Mouse (Mus musculus) midbrain, postnatal 0 days (tissue): Measurements from ENCODE around the gene St5. TPM values are rescaled to one million over a fixed set of nuclear protein-coding genes. Genes with fewer than 3 reads are reported as not detected.
A peak's percentile ranks its signal among the peaks of the same experiment; 100 is the strongest.

Experiments used
- ATAC-seq: fragments of 200-750 bp; cut with Nextera tagmentation; 2 replicates; pipeline ENCODE4 v1.8.0; 2017; ENCODE audit warnings: moderate number of reproducible peaks, mild to moderate bottlenecking, moderate TSS enrichment, moderate library complexity; ENCODE audit not compliant: low FRiP score
- DNase-seq: peaks from one replicate; pipeline ENCODE4 v3.0.0-alpha.2; 2015; ENCODE audit warnings: low spot score
- H3K27ac ChIP-seq: fragments of 300-500 bp; sonication (generic); 2 replicates; pipeline ENCODE4 v1.5.1; 2014; ENCODE audit warnings: low read depth, mild to moderate bottlenecking, low read length, mixed read lengths
- H3K27me3 ChIP-seq: fragments of 300-500 bp; sonication (generic); 2 replicates; pipeline ENCODE4 v1.6.1; 2014; ENCODE audit warnings: low read length, control low read depth, mixed read lengths; ENCODE audit not compliant: insufficient read depth
- H3K36me3 ChIP-seq: fragments of 300-500 bp; sonication (generic); 2 replicates; pipeline ENCODE4 v1.6.1; 2014; ENCODE audit warnings: low read length, control low read depth, mixed read lengths; ENCODE audit not compliant: insufficient read depth
- H3K4me1 ChIP-seq: fragments of 300-500 bp; sonication (generic); 2 replicates; pipeline ENCODE4 v1.6.1; 2014; ENCODE audit warnings: mild to moderate bottlenecking, control low read depth, antibody characterized with exemption, low read length, mixed read lengths; ENCODE audit not compliant: insufficient read depth
- H3K4me2 ChIP-seq: fragments of 300-500 bp; sonication (generic); 2 replicates; pipeline ENCODE4 v1.6.1; 2014; ENCODE audit warnings: low read depth, mild to moderate bottlenecking, low read length, mixed read lengths; ENCODE audit not compliant: poor library complexity, severe bottlenecking
- H3K4me3 ChIP-seq: fragments of 300-500 bp; sonication (generic); 2 replicates; pipeline ENCODE4 v1.5.1; 2014; ENCODE audit warnings: low read depth, mild to moderate bottlenecking, low read length, moderate library complexity
- H3K9ac ChIP-seq: fragments of 300-500 bp; sonication (generic); replicated peaks from 2 replicates; pipeline ENCODE4 v1.6.1; 2014; ENCODE audit warnings: mild to moderate bottlenecking, low read length, moderate library complexity, mixed read lengths; ENCODE audit not compliant: poor library complexity, severe bottlenecking
- H3K9me3 ChIP-seq: fragments of 300-500 bp; sonication (generic); 2 replicates; pipeline ENCODE4 v1.6.1; 2016; ENCODE audit warnings: low read length, control low read depth
- CTCF ChIP-seq: IDR thresholded peaks from 2 replicates; pipeline ENCODE4 v1.5.1; 2016; ENCODE audit warnings: antibody characterized with exemption, mild to moderate bottlenecking
- WGBS: fragments of 180-500 bp; shearing (Covaris S2); extraction: QIAGEN DNeasy Blood & Tissue Kit; methylation state at CpG from one replicate; pipeline ENCODE4 v1.1.7; 2014; 5-methylcytosine and 5-hydroxymethylcytosine counted together
- polyA plus RNA-seq: library from polyadenylated mRNA; unstranded; fragments of >200 nt; fragmentation: Nextera tagmentation; extraction: Ambion mirVana; gene quantifications from 2 replicates; pipeline ENCODE4 v1.2.1, GENCODE M21; 2015
- total RNA-seq: library from RNA; depleted of rRNA; stranded (reverse); fragments of >200 nt; gene quantifications from 2 replicates; pipeline ENCODE4 v1.2.3, GENCODE M21; 2014

St5 gene
- total and polyA plus RNA-seq, 2 experiments from 2014 or later = 14.4 to 48.3 TPM

GRCm38 (mm10) chr7:109694576-109695338 is 8.6 kb downstream of the St5 start:
- DNase-seq (no peak), ATAC-seq (no peak)
- WGBS = 82% methylated on average over 13 of the region's 13 CpGs
- Histone ChIP-seq H3K27ac (no peak overlapping the region), H3K9ac (no peak overlapping the region), H3K36me3 (no peaks in the 10 kb centered on the region), H3K27me3 (no peaks in the 10 kb centered on the region), H3K9me3 (no peaks in the 10 kb centered on the region), H3K4me2 (no peak overlapping the region), H3K4me3 (no peak overlapping the region), H3K4me1 (no peaks in the 10 kb centered on the region)
- TF ChIP-seq CTCF = no peak

GRCm38 (mm10) chr7:109690961-109691360 is 12.4 kb downstream of the St5 start:
- WGBS = 84% methylated on average over 5 of the region's 5 CpGs
- no peak overlapping the region for H3K4me2 ChIP-seq
- no peak for TF ChIP-seq CTCF
- DNase-seq = no peak
- no peak overlapping the region for H3K27ac ChIP-seq
- H3K36me3 ChIP-seq = no peaks in the 10 kb centered on the region
- H3K4me3 ChIP-seq = no peak overlapping the region
- H3K9ac ChIP-seq = no peak overlapping the region
- no peaks in the 10 kb centered on the region for H3K27me3 ChIP-seq
- no peaks in the 10 kb centered on the region for H3K9me3 ChIP-seq
- H3K4me1 ChIP-seq = no peaks in the 10 kb centered on the region
- no peak for ATAC-seq

GRCm38 (mm10) chr7:109690101-109690500 is 13.3 kb downstream of the St5 start:
- Histone ChIP-seq H3K9ac (no peak overlapping the region), H3K27ac (no peak overlapping the region), H3K4me3 (no peak overlapping the region), H3K9me3 (no peaks in the 10 kb centered on the region), H3K4me2 (no peak overlapping the region), H3K4me1 (no peaks in the 10 kb centered on the region), H3K36me3 (no peaks in the 10 kb centered on the region), H3K27me3 (no peaks in the 10 kb centered on the region)
- TF ChIP-seq CTCF = peak; percentile 49
- DNase-seq (no peak), ATAC-seq (no peak)
- 90% methylated on average over 3 of the region's 3 CpGs for WGBS

- H3K4me1 ChIP-seq = no peaks in the 10 kb centered on the region
- H3K4me2 ChIP-seq = no peak overlapping the region
- H3K27me3 ChIP-seq = no peaks in the 10 kb centered on the region
- no peak overlapping the region for H3K4me3 ChIP-seq
- H3K9ac ChIP-seq = no peak overlapping the region
- no peak for TF ChIP-seq CTCF
- H3K27ac ChIP-seq = no peak overlapping the region
- H3K9me3 ChIP-seq = no peaks in the 10 kb centered on the region
- no peak for DNase-seq
- H3K36me3 ChIP-seq = no peaks in the 10 kb centered on the region
- 27% methylated on average over 9 of the region's 9 CpGs for WGBS
- ATAC-seq = no peak
Measured at GRCm38 (mm10) chr7:109686585-109687128, 16.7 kb downstream of the St5 start.

GRCm38 (mm10) chr7:109680879-109681278 is 22.5 kb downstream of the St5 start:
- WGBS = 97% methylated on average over 1 of the region's 1 CpGs
- no peaks in the 10 kb centered on the region for H3K36me3 ChIP-seq
- H3K4me3 ChIP-seq = no peak overlapping the region
- no peak overlapping the region for H3K27ac ChIP-seq
- no peaks in the 10 kb centered on the region for H3K27me3 ChIP-seq
- no peak overlapping the region for H3K9ac ChIP-seq
- H3K9me3 ChIP-seq = no peaks in the 10 kb centered on the region
- no peaks in the 10 kb centered on the region for H3K4me1 ChIP-seq
- no peak for TF ChIP-seq CTCF
- DNase-seq = no peak
- no peak for ATAC-seq
- no peak overlapping the region for H3K4me2 ChIP-seq

- WGBS = 93% methylated on average over 2 of the region's 2 CpGs
- Histone ChIP-seq H3K27me3 (no peaks in the 10 kb centered on the region), H3K27ac (no peak overlapping the region), H3K4me3 (no peak overlapping the region), H3K36me3 (no peaks in the 10 kb centered on the region), H3K9ac (no peak overlapping the region), H3K4me1 (no peaks in the 10 kb centered on the region), H3K4me2 (no peak overlapping the region), H3K9me3 (no peaks in the 10 kb centered on the region)
- TF ChIP-seq CTCF = no peak
- DNase-seq (no peak), ATAC-seq (no peak)
Measured at GRCm38 (mm10) chr7:109680284-109680683, 23.1 kb downstream of the St5 start.
